Mouse (Mus musculus): ENCODE measurements around the gene Fam24a.

Gene Fam24a
- long read RNA-seq, experiment 1, result 0 reads
- long read RNA-seq, experiment 2, result 0 reads

GRCm38 (mm10) chr7:131333564-131333963 lies at the start of gene Fam24a:
TSS of gene Fam24a (plus strand) at chr7:131333864.
- intact Hi-C loops (cut with DNase I), result no loop called here

DNA sequence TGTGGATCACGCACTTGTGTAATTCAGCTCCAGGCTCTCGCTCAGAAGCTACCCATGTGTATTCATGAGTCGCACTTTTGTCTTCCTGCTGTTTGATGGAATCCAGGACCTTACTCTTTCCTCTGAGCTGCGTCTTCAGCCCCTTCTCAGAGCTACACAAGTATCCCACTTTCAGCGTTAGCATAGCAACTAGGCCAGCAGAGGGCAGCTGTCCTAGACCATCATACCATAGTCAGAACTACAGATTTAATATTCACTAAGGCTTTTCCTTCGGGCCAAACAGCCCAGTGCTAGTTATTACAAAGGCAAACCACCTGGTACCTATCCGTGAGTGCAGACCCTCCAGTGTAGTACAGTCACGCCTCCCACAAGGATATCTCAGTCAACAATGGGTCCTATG lies 36.5 kb upstream of the Fam24a start:
- intact Hi-C loops (cut with DNase I), result no loop called here

GRCm38 (mm10) chr7:131303340-131303739 lies 30.3 kb upstream of the Fam24a start:
- intact Hi-C loops (cut with DNase I), result no loop called here

DNA sequence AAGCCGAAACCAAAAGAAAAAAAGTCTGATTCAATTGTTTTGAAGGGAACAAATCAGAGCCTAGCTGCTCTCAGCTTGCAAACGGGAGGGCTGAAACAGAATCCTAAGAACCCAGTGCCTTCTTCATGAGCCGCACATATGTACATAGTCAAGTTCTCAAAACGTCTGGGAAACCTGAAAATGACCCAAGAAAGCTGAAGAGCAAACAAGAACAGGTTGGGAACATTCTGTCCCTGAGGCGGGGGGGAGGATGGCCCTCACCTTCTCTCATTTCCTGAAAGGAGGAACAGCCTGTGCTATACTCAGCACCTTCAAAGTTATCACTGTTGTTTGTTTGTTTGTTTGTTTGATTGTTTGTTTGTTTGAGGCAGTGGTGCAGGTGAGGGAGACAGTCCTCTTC lies 26.9 kb upstream of the Fam24a start:
- intact Hi-C loops (cut with DNase I), result no loop called here

- intact Hi-C loops (cut with DNase I), result no loop called here
These were observed 19.2 kb upstream of the Fam24a start for GRCm38 (mm10) chr7:131314493-131314892.

DNA sequence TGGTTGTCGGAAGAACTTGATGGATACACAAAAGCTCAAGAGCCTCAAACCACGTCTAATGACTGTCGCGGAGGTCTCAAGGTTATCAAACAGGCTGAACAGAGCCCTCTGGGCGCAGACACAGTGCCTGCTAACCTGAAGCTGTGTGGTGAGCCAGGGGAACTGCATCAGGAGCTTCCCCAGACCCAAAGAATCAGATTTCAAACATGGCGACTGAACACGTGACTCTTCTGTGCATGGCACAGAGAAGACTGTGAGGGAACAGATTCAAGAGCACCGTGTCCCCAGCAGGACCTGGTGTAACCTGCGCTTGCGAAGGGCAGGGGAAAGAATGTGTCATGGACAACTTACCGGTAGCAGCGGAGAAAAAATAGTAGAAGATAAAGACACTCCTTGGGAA lies 16.1 kb upstream of the Fam24a start:
- intact Hi-C loops (cut with DNase I), result no loop called here

DNA sequence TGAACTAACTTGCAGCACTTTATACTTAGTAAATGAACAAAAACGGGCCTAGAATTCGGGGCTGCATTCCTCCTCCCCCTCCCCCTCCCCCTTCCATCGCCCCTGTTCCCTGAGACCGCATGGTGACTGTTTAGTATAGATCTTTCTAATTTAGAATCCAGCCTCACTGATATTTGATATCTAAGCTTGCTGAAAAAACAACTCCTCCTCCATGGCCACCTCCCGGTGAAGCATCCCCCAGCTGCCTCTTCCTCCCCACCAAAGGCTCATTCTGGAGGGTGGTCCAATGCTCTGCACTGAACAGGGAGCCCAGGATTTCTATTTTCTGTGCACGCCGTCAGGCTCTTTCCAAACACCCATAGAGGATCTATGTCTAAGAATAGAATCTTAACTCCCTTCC lies 15.3 kb upstream of the Fam24a start:
- intact Hi-C loops (cut with DNase I), result no loop called here

DNA sequence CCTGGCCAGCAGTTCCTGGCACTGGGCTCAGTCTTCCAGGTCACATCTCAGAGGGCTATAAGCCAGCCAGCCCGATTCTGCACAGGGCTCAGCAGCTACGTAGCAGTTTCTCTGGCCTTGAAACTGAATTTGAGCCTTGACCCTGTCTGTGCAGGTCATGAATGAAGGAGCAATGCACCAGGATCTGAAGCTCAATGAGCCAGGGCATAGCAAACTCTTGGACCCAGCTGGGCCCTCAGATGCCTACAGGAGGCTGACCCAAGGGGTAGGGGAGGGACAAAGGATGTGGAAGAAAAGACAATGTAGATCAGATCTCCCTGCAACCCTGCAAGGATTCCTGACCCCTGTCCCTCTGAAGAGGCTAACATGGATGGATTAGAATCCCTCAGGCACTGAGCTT lies 11.5 kb upstream of the Fam24a start, which contains the start of gene Cuzd1:
Cuzd1 (minus strand) TSS at position 101 of the 400 bp plus-strand sequence.
- intact Hi-C loops (cut with DNase I), result no loop called here

DNA sequence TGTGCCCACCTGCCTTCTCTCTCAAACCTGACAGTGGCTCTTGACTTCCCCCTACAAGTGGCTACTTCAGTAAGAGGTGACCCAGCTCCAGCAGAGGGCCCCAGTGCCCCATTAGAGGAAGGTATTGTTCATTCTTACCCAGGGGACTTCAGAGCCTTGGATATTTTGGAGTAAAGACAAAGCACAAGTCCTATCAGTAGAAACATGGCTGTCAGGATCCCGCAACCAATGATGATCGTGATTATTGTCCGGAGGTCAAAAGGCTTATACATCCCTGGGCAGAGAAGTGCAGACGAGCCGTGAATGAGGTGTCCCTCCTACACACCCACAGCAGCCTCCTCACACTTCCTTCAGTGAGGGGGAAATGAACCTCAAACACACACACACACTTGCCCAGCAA lies 6.6 kb upstream of the Fam24a start:
- intact Hi-C loops (cut with DNase I), result no loop called here

- intact Hi-C loops (cut with DNase I), result no loop called here
These were observed 4.2 kb upstream of the Fam24a start, which contains the start of gene Fam24b for GRCm38 (mm10) chr7:131329416-131329815. TSS of gene Fam24b (minus strand) at chr7:131329516.

DNA sequence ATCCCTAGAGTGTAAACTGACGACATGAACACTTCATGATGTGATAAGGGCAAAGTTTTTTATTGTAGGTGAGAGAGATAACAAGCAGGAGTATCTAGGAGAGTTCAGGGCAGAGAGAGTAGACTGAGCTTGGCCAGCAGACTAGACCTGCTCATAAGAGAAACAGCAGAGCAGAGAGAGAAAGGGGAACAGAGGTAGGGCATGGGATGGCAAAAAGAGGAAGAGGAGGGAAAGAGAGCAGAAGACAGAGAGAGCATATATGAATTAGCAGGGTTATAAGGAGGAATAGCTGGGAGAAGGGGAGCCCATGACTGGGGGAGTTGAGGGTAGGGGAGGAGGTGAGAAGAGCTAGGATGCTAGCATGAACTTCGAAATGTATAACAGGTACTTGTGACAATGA lies 2.0 kb upstream of the Fam24a start:
- intact Hi-C loops (cut with DNase I), result no loop called here

- intact Hi-C loops (cut with DNase I), result no loop called here
These were observed 3.9 kb downstream of the Fam24a start for GRCm38 (mm10) chr7:131337502-131338068.

DNA sequence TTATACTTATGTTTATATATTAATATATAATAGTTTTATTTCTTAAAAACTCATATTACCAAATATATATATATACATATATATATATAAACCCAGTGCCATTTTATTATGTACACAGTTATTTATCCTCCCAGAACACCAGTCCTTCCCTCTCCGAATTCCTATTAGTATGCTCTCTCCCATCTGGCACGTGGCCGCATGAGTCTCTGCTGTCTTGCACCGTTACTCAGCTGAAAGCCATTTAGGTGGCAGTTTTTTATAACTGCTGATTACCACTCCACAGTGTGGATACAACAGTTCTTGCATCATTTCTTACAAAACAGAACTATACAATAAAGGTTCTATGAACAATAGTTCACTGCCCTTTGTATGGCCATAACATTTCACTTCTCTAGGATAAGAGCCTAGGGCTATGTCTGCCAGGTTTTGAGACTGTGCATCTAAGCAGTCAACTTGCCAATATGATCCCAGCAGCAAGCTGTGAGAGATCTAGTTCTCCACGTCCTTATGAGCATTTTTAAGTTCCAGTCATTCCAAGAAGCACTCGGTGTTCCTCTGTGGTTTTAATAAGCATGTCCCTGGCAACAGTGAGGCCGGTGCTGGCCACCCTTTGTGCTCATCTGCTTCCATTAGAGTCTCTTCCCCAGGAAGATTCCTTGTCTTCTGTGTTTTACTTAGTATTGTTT lies 12.3 kb downstream of the Fam24a start:
- intact Hi-C loops (cut with DNase I), result no loop called here

- intact Hi-C loops (cut with DNase I), result no loop called here
These were observed 22.4 kb downstream of the Fam24a start for GRCm38 (mm10) chr7:131356105-131356504.

DNA sequence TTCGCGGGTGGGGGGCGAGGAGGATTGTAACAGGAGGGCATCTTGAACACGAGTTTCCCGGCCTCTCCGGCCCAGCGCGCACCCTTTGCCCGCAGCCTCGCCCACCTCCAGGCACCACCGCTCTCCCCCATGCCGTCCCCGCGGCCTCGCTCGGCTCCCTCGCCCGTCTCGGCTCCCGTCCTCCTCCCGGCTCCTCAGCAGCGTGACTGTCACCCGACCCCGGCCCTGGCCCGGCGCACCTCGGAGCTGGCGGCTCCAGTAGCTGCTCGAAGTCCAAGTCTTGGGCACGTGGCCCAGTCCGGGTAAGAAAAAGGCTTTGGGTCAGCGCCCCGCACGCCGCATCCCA lies 28.6 kb downstream of the Fam24a start:
- intact Hi-C loops (cut with DNase I), result no loop called here

DNA sequence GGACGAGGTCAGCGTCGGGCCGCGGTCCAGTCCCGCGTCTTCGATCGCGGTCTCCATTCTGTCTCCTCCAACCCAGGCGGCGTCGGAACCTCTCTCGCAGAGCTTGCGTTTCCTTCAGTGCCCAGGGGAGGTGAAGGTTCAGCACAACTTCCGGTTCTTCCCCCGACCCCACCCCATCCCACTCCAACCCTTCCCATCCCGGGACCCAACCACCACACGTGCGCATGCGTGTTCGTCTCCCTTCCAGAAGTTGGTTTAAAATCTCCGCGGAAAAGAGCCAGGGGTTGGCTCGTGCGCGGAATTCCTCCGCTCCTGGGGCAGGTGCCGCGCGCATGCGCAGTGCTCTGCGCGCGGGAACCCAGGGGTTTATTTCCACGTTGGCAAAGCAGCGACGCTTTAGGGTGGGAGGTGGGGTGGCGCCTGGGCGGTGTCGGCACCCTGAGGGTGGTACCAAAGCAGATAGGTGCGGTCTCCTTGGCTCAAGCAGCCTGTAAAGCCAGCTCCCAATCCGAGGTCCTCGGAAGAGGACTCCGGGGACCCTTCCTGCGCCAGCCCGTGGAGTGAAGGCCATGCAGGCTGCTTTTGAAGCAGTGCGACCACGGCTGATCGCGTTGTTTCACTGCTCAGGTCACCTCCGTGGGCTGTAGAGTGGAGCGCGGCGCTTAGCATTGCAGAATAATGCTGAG lies 29.1 kb downstream of the Fam24a start, which contains the start of gene 2310057M21Rik:
2310057M21Rik (minus strand) TSS at position 145 of the 686 bp plus-strand sequence.
- intact Hi-C loops (cut with DNase I), result no loop called here

DNA sequence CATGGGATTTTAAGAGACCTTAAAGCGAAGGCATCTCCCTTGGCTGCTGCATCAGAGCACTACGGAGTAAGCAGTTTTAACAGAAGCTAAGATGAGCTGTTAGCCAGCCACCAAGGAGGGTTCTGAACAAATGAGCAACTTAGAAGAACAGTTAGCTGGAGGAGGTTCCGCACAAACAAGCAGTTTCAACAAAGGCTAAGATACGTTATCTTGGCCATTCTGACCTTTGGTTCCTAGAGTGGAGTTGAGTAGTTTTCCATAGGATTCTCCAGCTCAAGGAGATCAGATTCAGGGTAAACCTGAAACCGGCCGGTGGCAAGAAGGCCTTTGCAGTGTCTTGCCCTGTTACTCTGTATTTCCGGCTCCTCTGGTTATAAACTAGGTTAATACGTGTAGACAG lies 30.5 kb downstream of the Fam24a start:
- intact Hi-C loops (cut with DNase I), result no loop called here

- intact Hi-C loops (cut with DNase I), result loop anchor here (5.0 kb wide), 1 partner anchor 41 kb away; the partner anchor contains the start of genes Acadsb and Ikzf5
These were observed 37.2 kb downstream of the Fam24a start, which contains the start of gene Pstk for GRCm38 (mm10) chr7:131370648-131371469. TSS of gene Pstk (plus strand) at chr7:131371141.

- intact Hi-C loops (cut with DNase I), result loop anchor here (5.0 kb wide), 1 partner anchor 41 kb away; the partner anchor contains the start of genes Acadsb and Ikzf5
These were observed 37.8 kb downstream of the Fam24a start for GRCm38 (mm10) chr7:131371470-131371860.

DNA sequence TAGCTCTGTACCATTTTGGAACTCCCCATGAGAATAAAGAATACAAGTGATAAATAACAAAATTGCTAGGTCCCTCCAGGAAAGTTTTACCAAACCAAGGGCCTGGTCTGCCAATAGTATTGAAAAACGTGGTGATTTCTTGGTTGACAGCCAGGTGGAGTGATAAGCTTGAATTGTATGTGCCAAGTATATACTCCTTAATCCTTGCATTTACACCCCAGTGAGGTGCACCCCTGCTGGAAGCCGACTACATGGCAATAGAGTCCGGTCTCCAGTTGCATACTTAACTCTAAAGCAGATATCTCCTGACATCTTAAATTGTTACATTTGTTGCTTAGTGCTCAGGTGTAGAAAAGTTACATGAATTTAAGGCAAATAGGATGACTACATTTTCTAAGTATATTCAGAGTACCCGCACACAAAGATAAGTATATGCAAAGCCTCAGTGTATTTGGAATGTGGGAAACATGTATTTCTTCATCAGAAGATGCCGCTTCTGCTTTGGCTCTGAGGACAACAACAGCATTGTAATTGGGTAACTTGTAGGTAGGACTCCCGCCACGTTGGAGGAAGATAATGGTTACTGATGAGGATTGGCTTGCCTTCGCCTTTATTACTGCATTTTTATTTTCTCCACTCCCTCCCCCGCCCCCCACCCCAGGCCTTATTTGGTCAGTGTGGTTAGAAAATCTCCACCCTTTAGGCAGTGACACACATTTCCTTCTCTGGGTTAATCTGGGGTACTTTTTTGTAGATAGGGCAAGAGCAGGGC lies 38.4 kb downstream of the Fam24a start:
- intact Hi-C loops (cut with DNase I), result loop anchor here (5.0 kb wide), 1 partner anchor 40 kb away; the partner anchor contains the start of genes Acadsb and Ikzf5

All from adrenal gland (tissue).